Mouse (Mus musculus) urinary bladder, adult 2 months (tissue): ENCODE measurements around the gene 1700024P04Rik. TPM values are rescaled to one million over a fixed set of nuclear protein-coding genes. Genes with fewer than 3 reads are reported as not detected.
"Not testable (repeated sequence)": the region's sequence is repeated elsewhere in the genome, so short reads cannot be mapped to it uniquely, and the experiment has no call there.

Source experiments
- DNase-seq: peaks from one replicate; pipeline ENCODE4 v3.0.0; 2022; ENCODE audit warnings: low spot score
- polyA plus RNA-seq: library from polyadenylated mRNA; depleted of rRNA; stranded (reverse); fragments of >200 nt; gene quantifications from 2 replicates; pipeline ENCODE4 v1.2.3, GENCODE M21; 2012; rRNA removed

The 1700024P04Rik gene
- polyA plus RNA-seq: not detected in 2 replicates

DNA sequence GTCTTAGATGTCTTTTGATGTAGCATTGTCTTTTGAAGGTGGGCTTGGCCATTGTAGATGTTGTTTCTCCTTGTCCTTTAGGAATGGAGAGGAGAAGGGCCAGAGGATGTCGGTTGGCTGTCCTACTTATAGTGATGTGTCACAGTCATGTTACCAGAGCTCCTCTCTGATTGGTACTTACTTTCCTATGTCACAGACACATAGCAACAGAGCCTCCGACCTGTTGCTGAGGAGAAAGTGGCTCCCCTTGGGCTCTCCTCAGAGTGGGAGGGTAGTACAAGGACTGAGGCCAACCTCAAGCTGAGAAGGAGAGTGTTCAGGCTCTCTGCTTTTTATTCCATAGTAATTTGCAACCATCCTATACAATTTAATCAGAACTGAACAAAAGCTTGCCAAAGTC, at the start of gene 1700024P04Rik:
Gene 1700024P04Rik, minus strand, starts transcription at position 101 of the 400 bp plus-strand sequence.
- no peak for DNase-seq

DNA sequence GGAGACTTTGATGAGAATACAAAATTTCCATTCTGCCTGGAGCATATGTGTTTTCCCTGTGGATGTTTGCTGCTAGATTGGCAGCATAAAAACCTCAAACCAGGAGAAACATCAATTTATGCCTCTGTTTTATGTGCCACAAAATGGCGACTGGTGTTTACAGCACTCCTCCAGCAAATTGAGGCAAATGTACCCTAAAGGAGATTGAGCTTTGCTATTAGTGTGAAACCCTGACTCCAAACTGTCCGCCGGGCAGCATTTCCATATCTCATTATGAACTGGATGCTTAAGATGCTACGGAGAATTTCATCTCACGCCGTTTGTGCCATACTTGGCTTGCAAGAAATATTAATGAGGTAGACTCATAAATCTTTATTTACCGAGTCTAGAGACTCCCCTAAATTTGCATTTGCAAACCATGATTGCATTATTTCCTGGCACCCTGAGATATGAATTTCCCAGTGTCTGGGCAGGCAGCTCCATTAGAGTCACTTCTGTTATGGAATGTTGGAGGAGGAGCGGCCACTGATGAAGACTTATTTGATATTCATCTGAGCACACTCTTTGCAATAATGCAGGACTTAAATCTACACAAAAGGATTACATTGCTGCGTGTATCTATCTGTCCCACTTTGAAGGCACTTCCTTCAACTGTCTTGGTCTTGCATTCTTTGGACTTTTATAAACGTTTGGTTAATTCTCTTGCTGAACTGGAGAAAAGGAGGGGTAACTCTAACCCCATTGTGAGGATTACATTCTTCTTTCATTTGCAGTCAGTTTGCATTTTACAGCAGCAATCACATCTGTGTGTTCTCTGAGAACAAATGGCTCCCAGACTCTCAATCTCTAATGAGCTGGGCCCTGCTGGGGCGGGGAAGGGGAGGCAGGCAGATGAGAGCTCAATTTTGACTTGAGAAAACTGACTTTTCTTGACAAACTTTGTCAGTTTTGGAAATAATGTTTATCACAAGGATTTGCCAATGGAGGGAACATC, 47.2 kb upstream of the 1700024P04Rik start:
- no peak for DNase-seq

DNA sequence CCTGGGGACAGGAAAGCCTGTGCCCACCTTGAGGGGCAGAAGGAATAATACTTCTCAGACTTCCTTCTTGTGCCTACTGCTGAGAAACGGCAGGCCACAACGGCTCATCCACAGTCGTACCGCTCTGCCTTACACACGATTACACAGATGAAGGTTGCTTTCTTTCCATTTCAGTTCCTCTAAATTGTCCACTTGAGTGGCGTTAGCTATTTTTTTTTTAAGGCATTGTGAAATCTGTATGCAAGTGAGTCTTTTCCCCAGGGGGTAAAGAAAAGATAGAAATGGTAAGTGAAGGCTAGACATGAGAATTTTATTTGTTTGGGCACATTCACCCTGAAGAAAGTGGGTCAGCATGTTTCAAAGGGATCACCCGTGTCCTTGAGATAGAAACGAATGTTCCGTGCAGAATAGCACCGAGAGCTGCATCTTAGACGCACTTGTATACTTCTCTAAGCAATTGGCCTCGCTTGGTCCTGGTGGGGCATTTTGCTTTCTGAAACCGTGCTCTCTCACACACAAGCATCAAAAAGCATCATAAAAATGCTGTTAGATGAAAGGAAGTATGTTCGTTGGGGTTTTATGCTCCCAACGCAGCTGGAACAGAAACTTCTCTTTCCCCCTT, 46.3 kb upstream of the 1700024P04Rik start:
- no peak for DNase-seq

DNA sequence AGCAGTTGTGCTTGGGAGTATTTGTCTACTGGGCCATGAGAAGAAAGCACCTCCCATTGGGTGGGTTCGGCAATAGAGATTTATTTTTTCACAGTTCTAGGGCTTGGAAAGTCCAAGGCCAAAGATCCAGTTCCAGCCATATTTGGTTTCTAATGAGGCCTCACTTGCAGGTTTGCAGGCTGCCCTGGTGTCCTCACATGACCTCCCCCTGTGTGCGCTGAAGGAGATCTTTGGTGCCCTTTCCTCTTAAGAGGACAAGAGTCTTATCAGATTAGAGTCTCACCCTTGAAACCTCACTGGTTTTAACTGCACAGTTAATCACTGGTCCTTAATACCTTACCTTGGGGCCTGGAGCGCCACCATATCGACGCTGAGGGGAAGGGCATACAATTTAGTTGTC, 40.9 kb upstream of the 1700024P04Rik start:
- no peak for DNase-seq

DNA sequence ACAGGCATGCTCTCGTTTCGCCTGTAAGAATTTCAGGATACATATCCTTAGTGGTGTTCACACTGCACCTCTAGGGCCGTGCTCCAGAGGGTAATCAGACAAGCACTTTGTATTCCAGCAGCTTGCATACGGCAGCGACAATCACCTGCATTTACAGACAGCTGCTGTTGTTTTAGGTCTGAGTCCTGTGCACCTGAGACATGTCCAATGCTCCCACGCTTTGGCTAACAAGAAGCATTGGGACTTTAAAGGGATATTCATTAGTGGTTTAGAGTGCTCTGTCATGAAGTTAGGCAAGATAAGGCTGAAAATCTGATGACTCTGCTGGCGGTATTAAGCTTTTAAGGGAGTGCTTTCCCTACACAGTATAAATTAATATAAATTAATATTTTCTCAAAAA, 37.7 kb upstream of the 1700024P04Rik start:
- no peak for DNase-seq

DNA sequence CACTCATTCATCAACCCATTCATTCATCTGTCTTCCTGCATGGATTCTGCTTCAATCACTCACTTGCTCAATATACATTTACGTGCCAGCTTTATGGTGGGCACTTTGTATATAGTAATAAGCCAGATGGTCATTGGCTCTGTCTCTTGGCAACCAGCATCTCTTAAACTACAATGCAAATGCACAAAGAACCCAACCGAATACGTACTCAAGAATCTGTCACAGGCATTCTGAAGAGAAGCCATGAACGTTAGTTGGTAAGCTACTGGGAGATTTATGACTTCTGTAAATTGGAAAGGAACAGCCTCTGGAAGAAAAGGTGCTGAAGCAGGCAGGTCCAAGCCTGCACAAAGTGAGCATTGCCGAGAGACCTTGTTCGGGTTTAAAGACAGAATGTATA, 36.8 kb upstream of the 1700024P04Rik start:
- no peak for DNase-seq

DNA sequence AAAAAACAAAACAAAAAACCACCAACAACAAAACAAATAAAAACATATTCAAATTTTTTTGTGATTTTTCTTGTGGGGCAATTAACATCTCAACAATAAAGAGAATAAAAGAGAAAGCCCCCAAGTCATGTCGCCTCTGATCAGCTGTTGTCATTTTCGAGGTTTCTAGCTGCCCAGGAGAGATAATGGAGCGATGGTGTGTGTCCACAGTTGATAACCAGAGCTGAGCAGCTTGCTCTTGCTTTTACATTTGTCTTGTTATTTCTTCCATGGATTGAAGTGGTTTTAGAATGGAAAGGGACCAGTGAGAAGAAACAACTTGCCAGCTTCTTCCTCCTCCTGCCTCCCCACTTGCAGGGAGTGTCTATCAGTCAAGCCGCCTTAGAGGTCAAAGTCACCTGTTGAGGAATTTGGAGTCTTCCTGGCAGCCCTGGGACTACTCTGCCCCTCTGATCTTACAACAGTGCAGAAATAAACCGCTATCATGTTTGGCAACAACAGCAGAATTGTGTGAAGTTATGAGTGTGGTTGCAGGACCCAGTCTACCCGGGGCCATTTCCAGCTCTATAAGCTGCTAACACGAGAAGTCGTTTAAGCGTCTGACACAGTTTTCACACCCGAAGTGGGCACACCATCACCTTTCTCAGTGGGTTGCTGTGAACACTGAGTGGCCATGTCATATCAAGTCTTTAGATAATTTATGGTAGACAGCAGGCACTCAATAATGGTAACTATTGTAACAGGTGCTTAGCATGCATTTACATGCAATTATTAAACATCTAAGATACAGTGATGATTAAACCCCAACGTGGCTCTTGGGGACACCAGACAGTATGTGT, 35.7 kb upstream of the 1700024P04Rik start:
- DNase-seq: no peak

DNA sequence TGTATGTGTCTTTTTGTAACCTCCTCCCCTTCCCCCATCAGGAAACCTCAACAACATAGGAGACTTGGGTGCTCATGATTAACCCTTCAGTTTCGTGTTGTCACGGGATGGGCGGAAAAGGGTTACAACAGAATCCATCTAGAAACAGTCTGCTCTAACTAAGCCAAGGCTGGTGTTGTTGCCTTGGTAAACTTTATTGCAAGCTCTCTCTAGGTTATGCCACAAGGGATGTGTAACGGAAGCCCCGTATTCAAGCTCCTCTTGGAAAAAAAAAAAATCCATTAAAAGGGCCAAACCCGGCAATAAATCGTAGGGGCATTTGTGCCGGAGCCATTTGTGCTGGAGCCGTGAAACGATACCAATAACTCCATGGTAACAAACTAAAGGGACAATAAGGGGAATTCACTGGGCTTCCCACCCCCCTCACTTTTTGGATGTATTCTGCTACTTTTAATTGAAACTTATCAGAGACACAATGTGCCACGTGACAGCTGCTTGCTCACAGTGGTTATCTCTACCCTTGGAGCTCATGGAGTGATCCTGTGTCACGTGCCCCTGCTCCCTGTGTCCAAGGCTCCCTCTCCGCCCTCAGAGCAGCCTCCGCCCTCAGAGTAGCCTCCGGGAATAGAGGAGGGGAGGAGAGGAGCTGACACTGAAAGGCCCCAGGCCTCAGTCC, 34.3 kb upstream of the 1700024P04Rik start:
- DNase-seq: no peak

DNA sequence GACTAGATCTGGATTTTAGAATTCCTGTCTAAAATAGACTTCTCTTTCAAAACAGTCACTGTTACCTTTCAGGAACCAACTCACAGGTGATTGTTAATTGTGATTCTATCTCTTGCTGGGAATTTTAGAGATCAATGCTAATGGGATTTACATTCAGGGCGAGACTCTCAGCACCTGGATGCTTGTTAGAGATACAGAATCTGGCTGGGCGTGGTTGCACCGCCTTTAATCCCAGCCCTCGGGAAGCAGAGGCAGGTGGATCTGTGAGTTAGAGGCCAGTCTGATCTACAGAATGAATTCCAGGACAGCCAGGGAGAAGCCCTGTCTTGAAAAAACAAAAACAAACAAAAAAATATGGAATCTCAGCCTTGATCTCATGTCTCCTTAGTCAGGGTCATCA, 32.3 kb upstream of the 1700024P04Rik start:
- DNase-seq: no peak

DNA sequence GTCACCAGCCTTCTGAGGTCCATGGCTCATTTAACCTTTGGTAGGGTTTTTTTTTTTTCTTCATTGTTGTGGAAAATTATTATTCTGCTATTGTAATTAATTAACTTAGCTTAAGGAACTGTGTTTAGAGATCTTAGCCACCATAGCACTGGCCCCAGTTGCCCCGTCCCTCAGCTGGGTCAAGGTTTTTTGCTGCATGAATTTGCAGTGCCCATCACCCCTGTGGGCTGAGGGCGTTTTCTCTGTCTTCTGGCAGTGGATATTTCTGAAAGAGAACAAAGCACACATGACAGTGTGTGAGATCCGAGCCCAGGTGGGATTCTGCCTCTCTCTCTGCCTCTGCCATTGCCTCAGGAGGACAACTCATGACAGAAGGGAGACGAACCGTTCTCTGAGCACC, 28.5 kb upstream of the 1700024P04Rik start:
- no peak for DNase-seq

DNA sequence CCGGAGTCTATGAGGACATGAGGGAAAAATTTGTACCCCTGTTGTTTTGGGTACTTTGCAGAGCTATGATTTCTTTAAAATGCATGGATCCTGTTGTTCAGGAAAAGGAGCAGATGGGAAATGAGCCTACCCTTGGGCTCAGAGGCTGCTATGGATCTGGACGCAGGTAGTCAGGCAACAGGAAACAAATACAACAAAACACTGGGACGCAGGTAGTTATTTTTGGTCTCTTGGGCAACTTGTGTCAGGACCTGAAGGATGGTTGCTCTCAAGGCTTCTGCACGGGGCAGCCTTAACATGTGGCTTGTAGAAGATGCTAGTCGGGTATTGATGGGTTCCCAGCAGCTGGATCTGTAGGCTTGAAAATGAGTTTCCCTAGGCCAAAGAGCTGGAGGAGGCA, 23.6 kb upstream of the 1700024P04Rik start:
- DNase-seq: no peak

DNA sequence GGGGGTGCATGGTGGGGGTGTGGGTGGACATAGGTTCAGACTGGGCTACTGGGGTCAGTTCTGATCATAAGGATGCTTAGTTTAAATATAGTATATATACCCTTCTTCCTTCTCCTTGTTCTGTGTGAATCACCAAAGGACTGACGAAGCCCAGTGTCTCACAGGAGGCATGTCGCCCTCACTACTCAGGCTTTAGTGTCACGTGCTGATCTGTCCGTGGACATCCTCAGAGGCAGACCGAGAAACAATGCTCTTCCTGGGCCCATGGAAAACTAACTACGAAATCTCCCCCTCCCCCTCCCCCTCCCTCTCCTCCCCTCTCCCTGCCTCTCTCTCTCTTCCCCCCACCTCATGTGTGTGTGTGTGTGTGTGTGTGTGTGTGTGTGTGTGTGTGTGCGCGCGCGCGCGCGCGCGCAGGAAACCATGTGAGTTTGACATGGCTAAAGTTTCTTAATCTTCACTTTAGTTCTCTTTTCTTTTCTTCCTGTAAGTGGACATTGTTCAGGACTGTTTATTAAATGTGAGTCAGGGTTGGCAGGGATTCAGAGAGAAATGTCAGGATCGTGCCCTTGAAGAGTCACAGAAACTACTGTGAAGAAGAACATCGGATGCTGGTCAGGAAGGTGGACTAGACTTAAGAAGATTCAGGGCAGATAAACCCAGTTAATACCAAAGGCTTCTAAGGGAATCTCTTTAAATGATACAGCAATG, 22.2 kb upstream of the 1700024P04Rik start:
- no peak for DNase-seq

DNA sequence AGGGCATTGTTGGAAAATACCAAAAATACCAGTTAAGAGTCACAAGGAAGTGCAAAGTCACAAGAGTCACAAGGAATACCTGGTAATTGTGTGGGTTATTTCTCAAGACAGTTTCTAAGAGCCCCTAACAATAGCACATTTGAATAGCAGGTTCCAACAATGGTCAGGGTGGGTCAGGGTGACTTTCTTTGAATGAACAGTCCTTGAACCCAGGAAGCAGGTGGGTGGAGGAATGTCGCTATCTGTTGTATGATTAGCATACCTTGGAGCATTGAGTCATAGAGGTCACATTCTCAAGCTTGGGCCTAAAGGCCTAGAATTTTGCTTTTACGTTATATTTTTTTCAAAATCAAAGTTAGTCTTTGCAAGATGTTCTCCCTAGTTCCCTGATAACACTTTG, 17.3 kb upstream of the 1700024P04Rik start:
- not testable (repeated sequence) for DNase-seq

DNA sequence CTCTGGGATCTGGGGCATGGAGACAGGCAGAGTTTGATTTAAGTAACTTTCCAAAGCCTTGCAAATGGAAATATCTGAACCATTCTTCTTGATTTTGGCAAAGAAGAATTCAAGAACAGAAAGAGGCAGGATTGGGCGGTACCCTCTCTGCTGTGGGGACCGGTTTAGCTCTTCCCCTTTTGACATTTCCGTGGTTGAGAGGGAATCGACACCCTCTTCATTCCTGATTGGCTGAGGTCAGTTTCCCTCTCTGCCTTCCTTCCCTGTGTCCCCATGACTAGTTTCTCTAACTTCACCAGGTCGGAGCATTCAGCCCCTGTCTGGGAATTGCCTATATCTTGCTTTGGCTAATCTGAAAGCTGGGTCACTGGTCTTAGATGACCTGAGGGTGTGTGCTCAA, 12.7 kb upstream of the 1700024P04Rik start:
- no peak for DNase-seq

DNA sequence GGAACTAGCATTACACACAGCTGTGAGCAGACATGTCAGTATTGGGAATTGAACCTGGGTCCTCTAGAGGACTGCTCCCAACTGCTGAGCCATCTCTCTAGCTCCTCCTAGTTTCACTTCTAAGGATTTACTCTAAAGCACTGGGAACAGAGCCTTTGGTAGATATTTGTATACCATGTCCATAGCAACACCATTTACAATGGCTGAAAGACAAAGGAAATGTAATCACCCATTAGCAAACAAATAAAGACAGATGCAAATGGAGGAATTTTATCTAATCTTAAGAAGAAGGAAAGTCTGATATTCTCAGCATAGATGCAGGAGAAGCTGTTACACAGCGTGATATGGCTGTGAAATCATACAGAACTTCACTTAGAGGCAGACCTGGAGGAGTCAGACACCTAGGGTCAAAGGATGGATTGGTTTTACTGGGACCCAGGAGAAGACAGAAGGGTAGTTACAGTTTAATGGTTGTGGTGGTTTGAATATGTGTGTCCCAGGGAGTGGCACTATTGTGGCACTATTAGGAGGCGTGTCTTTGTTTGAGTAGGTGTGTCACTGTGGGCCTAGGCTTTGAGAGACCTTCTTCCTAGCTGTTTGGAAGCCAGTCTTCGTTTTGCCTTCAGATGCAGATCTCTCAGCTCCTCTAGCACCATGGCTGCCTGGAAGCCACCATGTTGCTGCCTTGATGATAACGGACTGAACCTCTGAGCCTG, 7.1 kb downstream of the 1700024P04Rik start:
- no peak for DNase-seq

DNA sequence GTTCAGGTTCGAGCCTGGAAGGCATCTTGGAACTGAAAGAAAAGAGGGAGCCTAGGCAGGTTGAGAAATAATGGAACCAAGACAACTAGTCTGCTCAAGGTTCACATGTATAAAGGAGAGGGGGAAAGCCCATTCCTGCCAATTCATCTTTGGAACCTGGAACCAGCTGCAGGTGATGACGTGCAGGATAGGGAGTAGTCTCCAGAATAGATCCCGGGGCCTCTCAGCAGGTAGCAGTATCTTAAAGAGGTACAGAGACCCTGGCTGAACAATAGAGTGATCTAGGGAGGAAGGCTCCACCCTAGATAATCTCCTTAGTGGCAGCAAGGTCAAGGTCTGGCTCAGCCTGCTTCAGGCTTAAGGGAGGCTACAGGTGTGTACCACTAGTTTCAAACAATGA, 8.3 kb downstream of the 1700024P04Rik start:
- not testable (repeated sequence) for DNase-seq

DNA sequence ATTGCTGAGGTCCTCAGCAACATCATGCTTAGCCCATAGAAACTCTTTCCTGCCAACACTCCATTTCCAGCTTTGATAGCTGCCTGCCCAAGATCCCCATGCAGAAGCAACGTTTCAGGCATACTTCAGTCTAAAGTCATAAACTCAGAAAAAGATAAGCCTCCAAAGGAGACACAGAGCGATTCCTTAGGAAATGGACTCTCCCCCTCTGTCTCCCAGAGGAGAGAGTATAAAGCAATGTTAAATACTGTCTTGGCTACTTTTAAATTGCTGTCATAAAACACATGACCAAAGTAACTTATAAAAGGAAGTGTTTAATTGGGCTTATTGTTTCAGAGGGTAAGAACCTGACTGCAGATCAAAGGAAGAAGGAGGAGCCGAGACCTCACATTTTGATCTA, 12.3 kb downstream of the 1700024P04Rik start:
- DNase-seq: no peak

DNA sequence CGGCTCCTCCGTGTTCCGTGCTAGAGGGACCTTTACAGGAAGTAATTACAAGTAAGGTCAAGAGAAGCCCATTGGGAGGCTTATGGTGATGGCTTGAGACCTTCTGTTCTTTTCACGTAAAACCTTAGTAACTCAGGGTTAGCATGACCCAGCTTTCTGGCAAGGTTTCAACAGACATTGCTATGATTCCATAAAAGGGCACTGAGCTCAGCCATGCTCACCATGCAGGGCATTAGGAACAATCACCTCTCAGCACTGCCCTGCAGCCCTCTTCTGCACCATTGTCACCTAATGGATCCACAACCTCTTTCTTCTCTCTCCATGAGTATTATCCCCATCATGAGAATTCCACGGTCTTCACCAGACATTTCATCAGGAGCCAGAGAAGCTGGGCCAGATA, 12.7 kb downstream of the 1700024P04Rik start:
- no peak for DNase-seq

DNA sequence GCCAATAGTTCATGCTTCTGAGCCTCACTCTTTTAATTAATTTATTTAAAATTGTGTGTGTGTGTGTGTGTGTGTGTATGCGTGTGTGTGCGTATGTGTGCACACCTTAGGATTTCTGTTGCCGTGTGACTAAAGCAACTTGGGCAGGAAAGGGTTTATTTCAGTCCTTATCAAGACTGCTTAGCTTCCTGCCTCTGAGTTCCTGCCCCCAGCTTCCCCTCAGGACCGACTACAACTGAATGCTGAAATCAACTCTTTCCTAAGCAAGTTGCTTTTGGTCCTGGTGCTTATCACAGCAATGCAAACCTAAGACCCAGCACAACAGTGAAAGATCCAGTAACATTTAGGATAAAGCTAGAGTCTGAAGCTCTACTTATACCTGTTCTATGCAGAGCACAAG, 15.8 kb downstream of the 1700024P04Rik start:
- no peak for DNase-seq

DNA sequence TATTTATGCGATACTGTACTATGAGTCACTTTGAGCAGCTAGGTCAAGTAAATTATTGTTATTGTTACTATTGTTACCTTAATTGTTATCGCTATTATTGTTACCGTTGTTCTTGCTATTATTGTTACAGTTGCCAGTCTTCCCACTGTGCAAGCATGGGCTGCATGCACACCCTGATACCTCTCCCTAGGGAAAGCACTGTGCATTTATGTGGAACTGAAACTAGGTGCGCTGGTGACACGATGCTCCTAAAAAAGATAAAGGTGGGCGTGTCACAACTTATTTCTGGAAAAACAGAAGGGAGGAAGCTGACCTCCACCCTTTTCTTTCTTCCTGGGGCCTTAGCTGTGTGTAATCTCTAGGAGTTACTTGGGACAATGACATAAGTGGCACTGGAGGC, 16.4 kb downstream of the 1700024P04Rik start:
- DNase-seq: no peak
